Mouse (Mus musculus) layer of hippocampus, postnatal 36 days (tissue): ENCODE measurements around the gene Psmb9. TPM values are rescaled to one million over a fixed set of nuclear protein-coding genes. Genes with fewer than 3 reads are reported as not detected.
A peak's percentile ranks its signal among the peaks of the same experiment; 100 is the strongest.

ENCODE experiments used
- DNase-seq, 2 experiments: peaks; one replicate each; pipeline ENCODE4 v3.0.0; 2022
- total RNA-seq, 2 experiments: library from RNA; stranded (reverse); gene quantifications; 2 replicates each; pipeline ENCODE4 v1.2.3; 2021

The Psmb9 gene
- total RNA-seq, 2 experiments from 2014 or later = 1.2 to 1.7 TPM

DNA sequence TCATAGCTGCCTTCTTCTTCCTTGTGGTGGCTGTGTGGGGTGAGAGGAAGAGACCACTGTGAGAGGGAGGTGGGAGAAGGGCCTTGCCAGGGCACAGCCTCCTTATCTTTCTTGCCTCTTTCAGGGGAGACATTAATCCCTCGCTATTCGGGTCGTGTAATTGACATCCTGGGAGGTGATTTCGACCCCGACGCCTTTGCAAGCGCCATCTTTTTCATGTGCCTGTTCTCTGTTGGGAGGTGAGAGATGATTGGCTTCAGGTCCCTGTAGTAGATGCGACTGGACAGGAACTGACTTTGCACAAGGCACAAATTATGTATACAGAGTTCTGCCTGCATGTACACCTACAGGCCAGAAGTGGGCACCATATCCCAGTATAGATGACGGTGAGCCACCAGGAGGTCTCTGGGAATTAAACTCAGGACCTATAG is 18.2 kb upstream of the Psmb9 start:
- no peak for DNase-seq

DNA sequence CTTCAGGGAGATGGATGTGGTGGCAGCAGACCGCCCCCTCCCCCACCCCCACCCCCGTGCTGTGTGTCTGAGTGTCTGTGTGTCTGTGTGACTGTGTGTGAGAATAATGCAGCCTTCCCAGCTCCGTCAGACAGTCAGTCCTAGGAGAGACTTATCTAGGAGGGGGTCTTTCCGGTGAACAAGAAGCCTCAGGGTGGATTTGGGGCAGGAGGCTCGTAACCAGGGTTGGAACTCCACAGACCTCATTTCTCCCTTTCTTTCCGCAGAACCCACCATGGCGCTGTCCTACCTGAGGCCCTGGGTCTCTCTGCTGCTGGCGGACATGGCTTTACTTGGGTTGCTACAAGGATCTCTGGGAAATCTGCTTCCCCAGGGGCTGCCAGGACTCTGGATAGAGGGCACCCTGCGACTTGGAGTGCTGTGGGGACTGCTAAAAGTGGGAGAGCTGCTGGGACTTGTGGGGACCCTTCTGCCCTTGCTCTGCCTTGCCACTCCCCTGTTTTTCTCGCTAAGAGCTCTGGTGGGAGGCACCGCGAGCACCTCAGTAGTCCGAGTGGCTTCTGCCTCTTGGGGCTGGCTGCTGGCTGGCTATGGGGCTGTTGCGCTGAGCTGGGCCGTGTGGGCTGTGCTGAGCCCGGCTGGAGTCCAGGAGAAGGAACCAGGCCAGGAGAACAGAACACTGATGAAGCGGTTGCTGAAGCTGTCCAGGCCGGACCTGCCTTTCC is 17.6 kb upstream of the Psmb9 start:
- DNase-seq = no peak

DNA sequence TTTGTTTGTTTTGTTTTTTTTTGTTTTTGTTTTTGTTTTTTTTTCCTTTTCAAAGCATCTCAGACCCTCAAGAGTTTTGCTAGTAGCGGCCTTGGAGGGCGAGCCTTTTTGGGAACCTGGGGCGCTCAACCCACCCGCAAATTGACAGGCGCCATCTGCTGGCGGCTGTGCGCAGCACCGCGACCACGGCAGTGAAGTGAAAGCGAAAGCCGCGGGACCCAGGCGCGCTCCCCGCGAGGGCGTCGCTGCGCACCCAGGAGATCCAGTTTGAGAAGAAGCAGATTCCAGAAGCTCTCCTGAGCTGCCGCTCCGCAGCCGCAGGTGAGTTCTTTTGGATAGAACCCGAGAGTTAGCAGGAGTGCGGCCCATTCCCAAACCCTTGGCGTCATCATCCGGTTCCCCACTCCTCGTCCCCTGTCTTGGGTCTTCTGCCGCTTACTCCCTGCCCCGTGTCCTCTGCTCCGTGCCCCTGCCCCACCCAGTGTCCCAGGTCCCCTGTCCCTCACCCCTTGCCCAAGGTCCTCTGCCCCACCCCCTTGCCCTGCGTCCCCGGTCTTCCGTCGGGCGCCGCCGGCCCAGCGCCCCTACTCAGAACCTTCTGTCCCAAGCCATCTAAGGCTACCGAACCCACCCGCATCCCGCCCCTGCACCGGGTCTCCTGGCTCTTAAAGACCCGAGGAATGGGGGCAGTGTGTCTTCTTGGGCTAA is 16.9 kb upstream of the Psmb9 start:
- DNase-seq = peak; percentile 84 to 85

DNA sequence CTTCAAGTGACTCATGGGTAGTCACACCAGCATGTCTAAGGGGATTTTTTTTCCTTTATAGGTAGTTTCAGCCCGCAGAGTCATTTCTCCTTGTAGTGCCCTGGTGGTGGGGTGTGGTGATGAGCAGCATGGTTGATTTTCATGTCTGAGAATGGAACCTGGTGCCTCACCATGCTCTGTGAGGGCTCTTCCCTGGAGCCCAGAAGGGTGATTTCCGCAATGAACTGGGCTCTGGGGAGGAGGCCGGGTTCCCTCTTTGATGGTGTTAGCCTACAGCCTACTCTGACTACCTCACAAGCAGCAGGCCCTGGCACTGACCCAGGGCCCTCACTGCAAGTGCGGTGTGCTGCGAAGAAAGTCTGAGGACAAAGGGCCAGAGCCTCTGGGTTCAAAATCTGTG is 15.9 kb upstream of the Psmb9 start, which contains the start of gene Tap2:
Gene Tap2, plus strand, starts transcription at position 84 of the 400 bp plus-strand sequence.
- DNase-seq = no peak

- DNase-seq = no peak
Measured at GRCm38 (mm10) chr17:34202760-34203442, 15.3 kb upstream of the Psmb9 start.

GRCm38 (mm10) chr17:34201506-34202055 is 14.0 kb upstream of the Psmb9 start:
- DNase-seq = no peak

- DNase-seq = no peak
Measured at GRCm38 (mm10) chr17:34200772-34201505, 13.4 kb upstream of the Psmb9 start.

GRCm38 (mm10) chr17:34200047-34200446 is 12.5 kb upstream of the Psmb9 start:
- DNase-seq = no peak

- no peak for DNase-seq
Measured at GRCm38 (mm10) chr17:34199050-34199619, 11.6 kb upstream of the Psmb9 start.

- no peak for DNase-seq
Measured at GRCm38 (mm10) chr17:34198521-34198912, 11.0 kb upstream of the Psmb9 start.

- DNase-seq = no peak
Measured at GRCm38 (mm10) chr17:34197904-34198520, 10.4 kb upstream of the Psmb9 start.

DNA sequence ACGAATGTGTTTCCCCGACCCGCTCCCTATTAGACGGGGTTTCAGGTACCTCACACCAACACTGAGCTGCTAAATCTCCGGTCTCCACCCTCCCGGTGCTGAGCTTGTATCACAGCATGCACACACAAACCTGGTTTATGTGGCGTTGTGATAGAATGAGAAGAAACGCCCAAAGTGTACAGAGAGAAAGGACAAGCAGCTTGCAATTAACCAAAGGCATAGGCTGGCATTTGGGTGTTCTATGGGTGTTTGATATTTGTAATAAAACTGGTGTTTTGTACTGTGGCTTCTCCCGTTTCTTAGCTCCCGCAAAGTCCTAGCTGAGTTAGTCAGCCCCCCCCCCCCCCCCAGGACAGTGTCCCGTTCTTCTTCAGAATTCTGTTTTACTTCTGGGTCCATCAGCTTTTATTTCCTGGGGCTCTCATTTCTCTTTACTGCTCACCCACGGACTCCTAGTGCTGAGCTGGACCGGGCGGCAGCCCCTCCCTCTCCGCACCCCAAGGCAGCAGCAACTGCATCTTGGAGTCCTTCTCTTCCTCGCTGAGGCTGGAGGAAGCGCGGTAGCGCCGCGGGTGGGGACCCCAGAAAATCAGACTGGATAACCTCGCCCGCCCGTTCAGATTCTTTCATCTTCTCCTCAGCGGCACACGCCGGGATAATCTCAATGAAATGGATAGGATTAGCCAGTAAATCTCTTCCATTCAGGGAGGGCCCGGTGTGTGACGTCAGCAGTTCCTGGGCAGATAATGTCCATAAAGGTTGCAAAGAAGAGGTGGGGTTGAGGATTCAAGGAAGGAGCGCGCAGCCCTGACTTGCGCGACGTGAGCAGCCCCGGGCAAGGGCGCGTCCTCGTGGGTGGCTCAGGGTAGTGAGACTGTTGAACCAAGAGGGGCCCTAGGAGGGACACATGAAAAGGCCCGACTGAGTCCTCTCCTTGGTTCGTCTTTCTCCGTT is 9.7 kb upstream of the Psmb9 start, which contains the start of gene Psmb8:
Gene Psmb8, plus strand, starts transcription at position 781 of the 954 bp plus-strand sequence.
- peak; percentile 80 to 83 for DNase-seq

GRCm38 (mm10) chr17:34196491-34196890 is 8.9 kb upstream of the Psmb9 start:
- no peak for DNase-seq

DNA sequence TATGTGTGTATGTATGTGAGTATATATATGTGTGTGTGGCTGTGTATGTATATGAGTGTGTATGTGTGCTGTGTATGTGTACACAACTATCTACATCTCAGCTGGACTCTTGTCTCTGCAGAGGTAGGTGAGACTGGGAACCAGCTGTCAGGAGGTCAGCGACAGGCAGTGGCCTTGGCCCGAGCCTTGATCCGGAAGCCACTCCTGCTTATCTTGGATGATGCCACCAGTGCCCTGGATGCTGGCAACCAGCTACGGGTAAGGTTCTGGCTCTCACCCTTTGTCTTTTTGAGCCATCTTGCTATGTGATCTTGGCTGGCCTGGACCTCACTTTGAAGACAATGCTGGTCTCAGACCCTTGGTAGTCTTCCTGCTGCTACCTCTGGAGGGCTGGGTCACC is 7.2 kb upstream of the Psmb9 start:
- DNase-seq = no peak

DNA sequence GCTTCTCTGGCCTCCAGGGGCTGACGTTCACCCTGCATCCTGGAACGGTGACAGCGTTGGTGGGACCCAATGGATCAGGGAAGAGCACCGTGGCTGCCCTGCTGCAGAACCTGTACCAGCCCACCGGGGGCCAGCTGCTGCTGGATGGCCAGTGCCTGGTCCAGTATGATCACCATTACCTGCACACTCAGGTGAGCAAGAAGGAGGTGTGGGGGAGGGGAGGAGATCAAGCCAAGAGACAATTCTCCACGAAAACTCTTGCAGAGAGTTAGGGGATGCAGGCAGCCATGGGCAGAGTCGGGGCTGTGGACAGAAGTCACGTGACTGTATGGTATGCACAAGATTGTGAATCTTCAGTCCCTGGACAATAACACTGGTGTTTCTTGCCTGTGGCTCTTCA is 5.9 kb upstream of the Psmb9 start:
- DNase-seq = no peak

- DNase-seq = no peak
Measured at GRCm38 (mm10) chr17:34192852-34193251, 5.3 kb upstream of the Psmb9 start.

- no peak for DNase-seq
Measured at GRCm38 (mm10) chr17:34188986-34189385, 1.4 kb upstream of the Psmb9 start.

GRCm38 (mm10) chr17:34188010-34188409 is 446 bp upstream of the Psmb9 start:
- no peak for DNase-seq

DNA sequence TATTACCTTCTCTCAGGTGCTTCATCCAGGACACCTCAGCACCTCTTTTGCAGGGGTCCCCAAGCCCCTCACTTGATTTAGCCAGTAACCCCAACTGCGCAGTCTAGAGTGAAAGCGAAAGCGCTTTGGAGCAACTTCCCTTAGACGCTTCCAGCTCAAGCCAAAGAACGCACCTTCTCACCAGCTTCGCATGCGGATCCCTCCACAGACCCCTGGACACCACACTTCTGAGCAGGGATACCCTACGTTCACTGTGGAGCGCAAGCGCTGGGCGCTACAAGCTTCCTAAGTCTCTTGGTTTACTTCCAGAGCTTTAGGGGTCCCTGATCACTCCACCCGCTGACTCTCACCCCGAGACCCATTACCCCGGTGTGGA is 691 bp downstream of the Psmb9 start:
- no peak for DNase-seq

DNA sequence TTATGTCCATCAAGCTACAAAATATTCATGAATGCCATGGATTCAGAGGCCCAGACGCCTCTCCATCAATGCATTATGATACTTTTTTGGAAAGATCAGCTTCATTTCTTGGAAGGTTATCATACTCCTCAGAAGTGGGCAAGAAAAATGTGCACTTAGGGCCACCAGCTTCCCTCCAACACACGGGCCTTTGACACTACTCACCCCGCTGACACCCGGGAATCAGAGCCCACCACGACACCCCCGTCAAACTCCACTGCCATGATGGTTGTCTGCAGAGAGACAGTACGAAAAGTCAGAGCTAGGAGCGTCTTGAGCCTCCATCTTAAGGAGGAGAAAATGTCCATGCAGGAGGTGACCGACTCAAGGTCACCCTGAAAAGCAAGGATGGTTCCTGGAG is 2.0 kb downstream of the Psmb9 start:
- DNase-seq = no peak
